Mouse (Mus musculus): ENCODE measurements around the gene Gstp2.

GRCm38 (mm10) chr19:4068717-4069410, 23.0 kb upstream of the Gstp2 start:
- no peak for TF ChIP-seq CTCF (IDR thresholded peaks at IDR 0.05)
- no peak for TF ChIP-seq EP300 (IDR thresholded peaks at IDR 0.05)
